Mouse (Mus musculus) embryonic fibroblast, embryonic 13.5 days (primary cell): ENCODE measurements around the gene Gm9958.

ENCODE experiments used
- CTCF ChIP-seq: IDR thresholded peaks from 2 replicates; pipeline ENCODE4 v1.5.1; 2011; ENCODE audit warnings: mild to moderate bottlenecking, control low read depth, low read length, moderate library complexity, borderline replicate concordance; ENCODE audit not compliant: insufficient read depth
- POLR2A ChIP-seq: IDR thresholded peaks from 2 replicates; pipeline ENCODE4 v1.6.1; 2011; ENCODE audit warnings: low read depth, mild to moderate bottlenecking, control low read depth, low read length, moderate library complexity

DNA sequence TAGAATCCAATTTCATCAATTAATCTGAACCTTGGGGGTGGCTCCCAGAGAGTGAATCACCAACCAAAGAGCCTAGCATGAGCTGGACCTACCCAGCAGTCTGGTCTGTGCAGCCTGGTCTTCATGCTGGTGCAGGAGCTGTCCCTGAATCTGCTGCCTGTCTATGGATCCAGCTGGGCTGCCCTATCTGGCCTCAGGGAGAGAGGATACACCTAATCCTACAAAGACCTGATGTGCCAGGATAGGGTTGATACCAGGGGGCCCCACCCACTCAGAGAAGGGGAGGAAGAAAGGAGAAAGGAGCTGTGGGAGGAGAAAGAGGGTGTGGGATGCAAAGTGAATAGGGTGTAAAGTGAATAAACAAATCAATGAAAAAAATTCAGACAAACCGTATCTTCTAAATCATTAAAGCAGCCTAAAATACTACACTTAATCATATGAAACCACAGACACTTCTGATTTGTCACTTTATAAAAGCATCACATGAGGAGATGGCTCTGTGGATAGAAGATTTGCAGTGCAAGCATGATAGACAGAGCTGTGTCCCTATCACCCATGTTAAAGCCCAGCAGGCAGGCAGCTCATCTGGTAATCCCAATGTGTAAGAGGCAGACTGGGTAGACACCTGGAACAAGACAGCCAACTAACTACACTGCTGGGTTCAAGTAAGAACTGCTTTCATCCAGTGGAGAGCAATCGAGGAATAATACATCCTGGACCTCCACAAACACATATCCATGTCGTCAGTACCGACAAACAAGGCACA is 13.3 kb upstream of the Gm9958 start:
- no peak for TF ChIP-seq POLR2A
- no peak for TF ChIP-seq CTCF
